Mouse (Mus musculus) MEL (cell line): ENCODE results near the gene Ggact. TPM values are rescaled to one million over a fixed set of nuclear protein-coding genes. Genes with fewer than 3 reads are reported as not detected.

ENCODE experiments used
- DNase-seq: peaks from one replicate; pipeline ENCODE4 v3.0.0; 2011; ENCODE audit warnings: low read depth, low spot score
- H3K27ac ChIP-seq: 2 replicates; pipeline ENCODE4 v1.5.1; 2012; ENCODE audit warnings: low read depth, mild to moderate bottlenecking, control low read depth, low read length, moderate library complexity; ENCODE audit not compliant: control insufficient read depth
- H3K27me3 ChIP-seq, 2 experiments: fragments of 150-350 bp in 1 of 2; sonication (generic) in 1 of 2; 2 replicates each; pipeline ENCODE4 v1.6.1; 2012; ENCODE audit warnings: low read length in 2 of 2, mild to moderate bottlenecking in 2 of 2, improper control_type of control experiment in 1 of 2, moderate library complexity in 1 of 2; ENCODE audit not compliant: insufficient read depth in 2 of 2, control insufficient read depth in 1 of 2
- H3K36me3 ChIP-seq, 2 experiments: 2 replicates each; pipeline ENCODE4 v1.6.1; 2012 to 2014; ENCODE audit warnings: low read length in 2 of 2, improper control_type of control experiment in 1 of 2, inconsistent platforms in 1 of 2, mild to moderate bottlenecking in 1 of 2; ENCODE audit not compliant: insufficient read depth in 2 of 2, control insufficient read depth in 1 of 2
- H3K4me1 ChIP-seq, 2 experiments: fragments of 150-350 bp in 1 of 2; sonication (generic) in 1 of 2; 2 replicates each; pipeline ENCODE4 v1.6.1; 2012; ENCODE audit warnings: low read length in 2 of 2, improper control_type of control experiment in 1 of 2, mild to moderate bottlenecking in 1 of 2; ENCODE audit not compliant: insufficient read depth in 2 of 2, control insufficient read depth in 1 of 2
- H3K4me3 ChIP-seq, 2 experiments: fragments of 150-350 bp in 1 of 2; sonication (generic) in 1 of 2; 2 replicates each; pipeline ENCODE4 v1.5.1; 2012; ENCODE audit warnings: low read depth in 2 of 2, low read length in 2 of 2, mild to moderate bottlenecking in 2 of 2, moderate library complexity in 2 of 2, control low read depth in 1 of 2, improper control_type of control experiment in 1 of 2; ENCODE audit not compliant: control insufficient read depth in 1 of 2, insufficient read depth in 1 of 2
- H3K79me2 ChIP-seq: 2 replicates; pipeline ENCODE4 v1.6.1; 2012; ENCODE audit warnings: mild to moderate bottlenecking, low read length, moderate library complexity; ENCODE audit not compliant: control insufficient read depth, poor library complexity, insufficient read depth
- H3K9ac ChIP-seq: 2 replicates; pipeline ENCODE4 v1.6.1; 2012; ENCODE audit warnings: low read depth, mild to moderate bottlenecking, control low read depth, low read length, moderate library complexity; ENCODE audit not compliant: control insufficient read depth, poor library complexity, severe bottlenecking
- H3K9me3 ChIP-seq: fragments of 150-350 bp; sonication (generic); replicated peaks from 2 replicates; pipeline ENCODE4 v1.6.1; 2012; ENCODE audit warnings: mild to moderate bottlenecking, low read length, improper control_type of control experiment, moderate library complexity; ENCODE audit not compliant: insufficient read depth
- CHD1 ChIP-seq: IDR thresholded peaks from 2 replicates; pipeline ENCODE4 v1.6.1; 2012; ENCODE audit warnings: low read depth, mild to moderate bottlenecking, inconsistent platforms, low read length, improper control_type of control experiment
- CHD2 ChIP-seq: IDR thresholded peaks from 2 replicates; pipeline ENCODE4 v1.6.1; 2011; ENCODE audit warnings: low read length, improper control_type of control experiment
- E2F4 ChIP-seq: IDR thresholded peaks from 2 replicates; pipeline ENCODE4 v1.6.1; 2011; ENCODE audit warnings: low read depth, low read length, improper control_type of control experiment, borderline replicate concordance
- GATA1 ChIP-seq: IDR thresholded peaks from 2 replicates; pipeline ENCODE4 v1.6.1; 2011; ENCODE audit warnings: low read depth, low read length, improper control_type of control experiment
- MAFK ChIP-seq: IDR thresholded peaks from 2 replicates; pipeline ENCODE4 v1.6.1; 2011; ENCODE audit warnings: low read depth, mild to moderate bottlenecking, low read length, improper control_type of control experiment, borderline replicate concordance
- MEF2A ChIP-seq: IDR thresholded peaks from 2 replicates; pipeline ENCODE4 v1.6.1; 2014; ENCODE audit warnings: low read depth, mild to moderate bottlenecking, inconsistent platforms, low read length, improper control_type of control experiment; ENCODE audit not compliant: poor library complexity, insufficient replicate concordance, severe bottlenecking; ENCODE audit errors: extremely low read depth
- MXI1 ChIP-seq: IDR thresholded peaks from 2 replicates; pipeline ENCODE4 v1.6.1; 2011; ENCODE audit warnings: mild to moderate bottlenecking, low read depth, low read length, improper control_type of control experiment
- NRF1 ChIP-seq: IDR thresholded peaks from 2 replicates; pipeline ENCODE4 v1.6.1; 2014; ENCODE audit warnings: low read depth, mild to moderate bottlenecking, inconsistent platforms, low read length, improper control_type of control experiment, moderate library complexity; ENCODE audit not compliant: poor library complexity, insufficient read depth, severe bottlenecking
- TBP ChIP-seq: IDR thresholded peaks from 2 replicates; pipeline ENCODE4 v1.8.0; 2011; ENCODE audit warnings: low read depth, low read length, improper control_type of control experiment
- UBTF ChIP-seq: IDR thresholded peaks from 2 replicates; pipeline ENCODE4 v1.6.1; 2012; ENCODE audit warnings: low read depth, mild to moderate bottlenecking, inconsistent platforms, low read length, improper control_type of control experiment, moderate library complexity, borderline replicate concordance; ENCODE audit not compliant: insufficient read depth
- ZMIZ1 ChIP-seq: IDR thresholded peaks from 2 replicates; pipeline ENCODE4 v1.6.1; 2012; ENCODE audit warnings: low read depth, mild to moderate bottlenecking, inconsistent platforms, low read length, improper control_type of control experiment, moderate library complexity
- polyA plus RNA-seq, 2 experiments: library from polyadenylated mRNA; stranded (reverse) in 1 of 2; unstranded in 1 of 2; fragments of >175 nt in 1 of 2; fragments of >200 nt in 1 of 2; gene quantifications; 2 replicates each; pipeline versions ENCODE4 v1.2.1 to v1.2.4; 2012; ENCODE audit warnings: low replicate concordance in 2 of 2, low read depth in 1 of 2; ENCODE audit not compliant: insufficient read length in 2 of 2, insufficient read depth in 1 of 2, missing spikeins in 1 of 2
- total RNA-seq: library from RNA; depleted of rRNA; stranded (reverse); fragments of 300-350 nt; gene quantifications from 2 replicates; pipeline ENCODE4 v1.2.3, GENCODE M21; 2012

Ggact gene
- total and polyA plus RNA-seq, 3 experiments, result 54.0 to 64.8 TPM; not detected in 1

- no peaks in the 10 kb centered on the region for H3K79me2 ChIP-seq
- H3K27me3 ChIP-seq, result no peaks in the 10 kb centered on the region
- peaks cover 6% of the 10 kb centered on the region in 2 experiments; a peak in 3 of 4 replicates for H3K4me1 ChIP-seq
- no peak overlapping the region for H3K27ac ChIP-seq
- TF ChIP-seq E2F4 (no peak), TBP (no peak)
- TF ChIP-seq, all 39 proteins: peak for 0
- Histone ChIP-seq H3K4me3 (no peak overlapping the region), H3K36me3 (peaks cover 0 to 6% of the 10 kb centered on the region in 2 experiments; a peak in 2 of 4 replicates), H3K9me3 (no peaks in the 10 kb centered on the region), H3K9ac (no peak overlapping the region)
- DNase-seq, result no peak
Observed at GRCm38 (mm10) chr14:122821002-122821401, 92.6 kb downstream of the Ggact start.

GRCm38 (mm10) chr14:122800296-122800695 lies 113.3 kb downstream of the Ggact start:
- no peaks in the 10 kb centered on the region for H3K36me3 ChIP-seq
- H3K79me2 ChIP-seq, result no peaks in the 10 kb centered on the region
- no peak for DNase-seq
- H3K9ac ChIP-seq, result no peak overlapping the region
- no peaks in the 10 kb centered on the region for H3K27me3 ChIP-seq
- no peaks in the 10 kb centered on the region for H3K9me3 ChIP-seq
- TF ChIP-seq MXI1 (no peak), ZMIZ1 (no peak)
- H3K4me1 ChIP-seq, result no peaks in the 10 kb centered on the region
- no peak overlapping the region for H3K4me3 ChIP-seq
- H3K27ac ChIP-seq, result no peak overlapping the region

- H3K27ac ChIP-seq, result no peak overlapping the region
- no peak overlapping the region for H3K4me3 ChIP-seq
- no peaks in the 10 kb centered on the region for H3K36me3 ChIP-seq
- no peak for TF ChIP-seq NRF1
- peak; percentile 76 for TF ChIP-seq MAFK
- TF ChIP-seq MEF2A, result no peak
- no peak for TF ChIP-seq MXI1
- TF ChIP-seq CHD2, result no peak
- TF ChIP-seq UBTF, result no peak
- TF ChIP-seq CHD1, result no peak
- no peak for TF ChIP-seq GATA1
- H3K9me3 ChIP-seq, result no peaks in the 10 kb centered on the region
- no peaks in the 10 kb centered on the region for H3K4me1 ChIP-seq
- no peaks in the 10 kb centered on the region for H3K79me2 ChIP-seq
- H3K27me3 ChIP-seq, result no peaks in the 10 kb centered on the region
- no peak overlapping the region for H3K9ac ChIP-seq
- DNase-seq, result no peak
Observed at GRCm38 (mm10) chr14:122793368-122793767, 120.2 kb downstream of the Ggact start.
